Mouse (Mus musculus) embryonic facial prominence, embryonic 11.5 days (tissue): ENCODE results near the gene Dnhd1. TPM values are rescaled to one million over a fixed set of nuclear protein-coding genes. Genes with fewer than 3 reads are reported as not detected.
A peak's percentile ranks its signal among the peaks of the same experiment; 100 is the strongest.

ENCODE experiments used
- ATAC-seq: fragments of 200-750 bp; cut with Nextera tagmentation; replicated peaks from 2 replicates; pipeline ENCODE4 v1.8.0; 2017; ENCODE audit warnings: low read depth; ENCODE audit not compliant: insufficient number of reproducible peaks, low FRiP score, low TSS enrichment
- DNase-seq: peaks from one replicate; pipeline ENCODE4 v3.0.0-alpha.2; 2015; ENCODE audit warnings: low spot score
- H3K27ac ChIP-seq: fragments of 300-500 bp; sonication (generic); replicated peaks from 2 replicates; pipeline ENCODE4 v1.5.1; 2014; ENCODE audit warnings: mild to moderate bottlenecking, low read depth, low read length, control low read depth
- H3K27me3 ChIP-seq: fragments of 300-500 bp; sonication (generic); 2 replicates; pipeline ENCODE4 v1.6.1; 2014; ENCODE audit warnings: mild to moderate bottlenecking, low read length, moderate library complexity, mixed read lengths; ENCODE audit not compliant: control insufficient read depth, insufficient read depth
- H3K36me3 ChIP-seq: fragments of 300-500 bp; sonication (generic); replicated peaks from 2 replicates; pipeline ENCODE4 v1.6.1; 2014; ENCODE audit warnings: low read depth, mild to moderate bottlenecking, low read length, moderate library complexity, mixed read lengths; ENCODE audit not compliant: control insufficient read depth, insufficient read depth
- H3K4me1 ChIP-seq: fragments of 300-500 bp; sonication (generic); 2 replicates; pipeline ENCODE4 v1.6.1; 2014; ENCODE audit warnings: low read length, mixed read lengths; ENCODE audit not compliant: control insufficient read depth, insufficient read depth
- H3K4me2 ChIP-seq: fragments of 300-500 bp; sonication (generic); 2 replicates; pipeline ENCODE4 v1.6.1; 2014; ENCODE audit warnings: low read depth, mild to moderate bottlenecking, control low read depth, low read length, moderate library complexity
- H3K4me3 ChIP-seq: fragments of 300-500 bp; sonication (generic); 2 replicates; pipeline ENCODE4 v1.5.1; 2014; ENCODE audit warnings: low read depth, low read length, control low read depth
- H3K9ac ChIP-seq: fragments of 300-500 bp; sonication (generic); replicated peaks from 2 replicates; pipeline ENCODE4 v1.6.1; 2014; ENCODE audit warnings: mild to moderate bottlenecking, control low read depth, low read length
- H3K9me3 ChIP-seq: fragments of 300-500 bp; sonication (generic); replicated peaks from 2 replicates; pipeline ENCODE4 v1.6.1; 2016; ENCODE audit warnings: mild to moderate bottlenecking, low read length, inconsistent platforms, mixed read lengths; ENCODE audit not compliant: control insufficient read depth
- WGBS: fragments of 180-500 bp; shearing (Covaris S2); extraction: QIAGEN DNeasy Blood & Tissue Kit; methylation state at CpG from one replicate; pipeline ENCODE4 v1.1.7; 2014; 5-methylcytosine and 5-hydroxymethylcytosine counted together
- polyA plus RNA-seq: library from polyadenylated mRNA; unstranded; fragments of >200 nt; fragmentation: Nextera tagmentation; extraction: Ambion mirVana; gene quantifications from 2 replicates; pipeline ENCODE4 v1.2.1, GENCODE M21; 2014

The Dnhd1 gene
- polyA plus RNA-seq, 1 experiment from 2014 or later: 1.4 TPM

GRCm38 (mm10) chr7:105619701-105620100, 30.9 kb upstream of the Dnhd1 start:
- no peak overlapping the region for H3K4me3 ChIP-seq
- no peak overlapping the region for H3K9ac ChIP-seq
- WGBS: 83% methylated on average over 3 of the region's 3 CpGs
- no peaks in the 10 kb centered on the region for H3K9me3 ChIP-seq
- no peaks in the 10 kb centered on the region for H3K27me3 ChIP-seq
- no peak overlapping the region for H3K27ac ChIP-seq
- ATAC-seq: no peak
- DNase-seq: no peak
- H3K4me1 ChIP-seq: no peaks in the 10 kb centered on the region
- H3K4me2 ChIP-seq: no peak overlapping the region
- no peaks in the 10 kb centered on the region; the same call in 1 of the 2 replicates for H3K36me3 ChIP-seq

GRCm38 (mm10) chr7:105621053-105621452, 29.6 kb upstream of the Dnhd1 start:
- H3K27ac ChIP-seq: no peak overlapping the region
- H3K27me3 ChIP-seq: no peaks in the 10 kb centered on the region
- ATAC-seq (no peak), DNase-seq (no peak)
- H3K9ac ChIP-seq: no peak overlapping the region
- H3K4me1 ChIP-seq: no peaks in the 10 kb centered on the region
- no peak overlapping the region for H3K4me2 ChIP-seq
- WGBS: 76% methylated on average over 4 of the region's 4 CpGs
- H3K4me3 ChIP-seq: no peak overlapping the region
- no peaks in the 10 kb centered on the region for H3K9me3 ChIP-seq
- no peaks in the 10 kb centered on the region; the same call in 1 of the 2 replicates for H3K36me3 ChIP-seq

GRCm38 (mm10) chr7:105621646-105622292, 28.9 kb upstream of the Dnhd1 start:
- ATAC-seq: no peak
- H3K36me3 ChIP-seq: no peaks in the 10 kb centered on the region; the same call in 1 of the 2 replicates

GRCm38 (mm10) chr7:105625397-105625796, 25.2 kb upstream of the Dnhd1 start:
- 81% methylated on average over 6 of the region's 6 CpGs for WGBS
- Histone ChIP-seq H3K4me2 (no peak overlapping the region), H3K4me1 (no peaks in the 10 kb centered on the region), H3K27me3 (no peaks in the 10 kb centered on the region), H3K4me3 (no peak overlapping the region), H3K9me3 (no peaks in the 10 kb centered on the region), H3K36me3 (no peaks in the 10 kb centered on the region), H3K9ac (no peak overlapping the region), H3K27ac (no peak overlapping the region)
- ATAC-seq: no peak
- no peak for DNase-seq

More at GRCm38 (mm10) chr7:105621646-105622292, 28.9 kb upstream of the Dnhd1 start:
- no peaks in the 10 kb centered on the region for H3K9me3 ChIP-seq
- H3K4me1 ChIP-seq: no peaks in the 10 kb centered on the region
- WGBS: 79% methylated on average over 8 of the region's 8 CpGs
- H3K9ac ChIP-seq: no peak overlapping the region
- no peak overlapping the region for H3K4me3 ChIP-seq
- H3K27ac ChIP-seq: no peak overlapping the region
- no peak for DNase-seq
- no peak overlapping the region for H3K4me2 ChIP-seq
- no peaks in the 10 kb centered on the region for H3K27me3 ChIP-seq

- Histone ChIP-seq H3K4me1 (no peaks in the 10 kb centered on the region), H3K9me3 (no peaks in the 10 kb centered on the region), H3K4me3 (no peak overlapping the region), H3K27me3 (no peaks in the 10 kb centered on the region), H3K27ac (no peak overlapping the region), H3K36me3 (no peaks in the 10 kb centered on the region), H3K4me2 (no peak overlapping the region), H3K9ac (no peak overlapping the region)
- ATAC-seq: no peak
- DNase-seq: no peak
- WGBS: 29% methylated on average over 3 of the region's 3 CpGs
Observed at GRCm38 (mm10) chr7:105628633-105629032, 22.0 kb upstream of the Dnhd1 start.

- Histone ChIP-seq H3K4me3 (peak overlapping the region; percentile 86), H3K27me3 (no peaks in the 10 kb centered on the region), H3K4me2 (peak overlapping the region; percentile 81), H3K27ac (no peak overlapping the region), H3K36me3 (no peaks in the 10 kb centered on the region; the same call in 1 of the 2 replicates), H3K9ac (peak overlapping the region; percentile 83), H3K4me1 (no peaks in the 10 kb centered on the region), H3K9me3 (no peaks in the 10 kb centered on the region)
- ATAC-seq: no peak
- WGBS: 19% methylated on average over 4 of the region's 4 CpGs
- DNase-seq: peak; percentile 16
Observed at GRCm38 (mm10) chr7:105632551-105632972, 18.1 kb upstream of the Dnhd1 start.

- no peaks in the 10 kb centered on the region for H3K9me3 ChIP-seq
- H3K4me2 ChIP-seq: peak within 1 kb of the TSS; percentile 81
- peak within 1 kb of the TSS; percentile 86 for H3K4me3 ChIP-seq
- H3K27ac ChIP-seq: no peak within 1 kb of the TSS
- no peaks in the 10 kb centered on the region; the same call in 1 of the 2 replicates for H3K36me3 ChIP-seq
- H3K4me1 ChIP-seq: no peaks in the 10 kb centered on the region
- DNase-seq (peak; percentile 92), ATAC-seq (peak; percentile 89)
- H3K9ac ChIP-seq: peak within 1 kb of the TSS; percentile 83
- under 1% methylated on average over 57 of the region's 71 CpGs for WGBS
- H3K27me3 ChIP-seq: no peaks in the 10 kb centered on the region
Observed at GRCm38 (mm10) chr7:105633127-105633800, 17.4 kb upstream of the Dnhd1 start, which contains the start of gene Trim3. Gene Trim3, minus strand, starts transcription at chr7:105633571.

GRCm38 (mm10) chr7:105633801-105634135, 16.9 kb upstream of the Dnhd1 start:
- no peaks in the 10 kb centered on the region for H3K4me1 ChIP-seq
- peak overlapping the region; percentile 86 for H3K4me3 ChIP-seq
- H3K9me3 ChIP-seq: no peaks in the 10 kb centered on the region
- H3K27ac ChIP-seq: no peak overlapping the region
- H3K4me2 ChIP-seq: peak overlapping the region; percentile 81
- peak overlapping the region; percentile 83 for H3K9ac ChIP-seq
- DNase-seq (no peak), ATAC-seq (no peak)
- no peaks in the 10 kb centered on the region; the same call in 1 of the 2 replicates for H3K36me3 ChIP-seq
- whole genome bisulfite sequencing: 4% methylated on average over 10 of the region's 10 CpGs
- H3K27me3 ChIP-seq: no peaks in the 10 kb centered on the region
